Mouse (Mus musculus) lung, postnatal 4 days (tissue): ENCODE results near the gene Hoxb9.
A peak's percentile ranks its signal among the peaks of the same experiment; 100 is the strongest.

Experiments used
- DNase-seq, 2 experiments: peaks; one replicate each; pipeline ENCODE4 v3.0.0; 2021

Gene Hoxb9

GRCm38 (mm10) chr11:96270996-96271540 is at the start of gene Hoxb9:
Hoxb9 (plus strand) TSS chr11:96271457.
- DNase-seq: no peak

DNA sequence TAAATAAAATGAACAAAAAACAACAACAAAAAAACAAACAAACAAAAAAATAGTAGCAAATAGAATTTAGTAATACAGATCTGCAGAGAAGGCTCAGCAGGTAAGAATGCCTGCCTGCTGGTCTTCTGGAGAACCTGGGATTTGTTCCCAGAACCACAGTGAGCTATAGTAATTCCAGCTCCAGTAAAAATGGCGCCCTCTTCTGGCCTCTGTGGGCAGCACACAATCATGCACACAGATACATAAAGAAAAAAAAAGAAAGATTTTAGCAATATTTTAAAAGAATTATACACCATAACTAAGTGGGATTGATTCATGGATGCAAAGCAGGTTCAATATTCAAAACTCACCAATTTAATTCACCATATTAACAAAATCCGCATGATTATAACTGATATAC is 47.4 kb upstream of the Hoxb9 start:
- DNase-seq: no peak

DNA sequence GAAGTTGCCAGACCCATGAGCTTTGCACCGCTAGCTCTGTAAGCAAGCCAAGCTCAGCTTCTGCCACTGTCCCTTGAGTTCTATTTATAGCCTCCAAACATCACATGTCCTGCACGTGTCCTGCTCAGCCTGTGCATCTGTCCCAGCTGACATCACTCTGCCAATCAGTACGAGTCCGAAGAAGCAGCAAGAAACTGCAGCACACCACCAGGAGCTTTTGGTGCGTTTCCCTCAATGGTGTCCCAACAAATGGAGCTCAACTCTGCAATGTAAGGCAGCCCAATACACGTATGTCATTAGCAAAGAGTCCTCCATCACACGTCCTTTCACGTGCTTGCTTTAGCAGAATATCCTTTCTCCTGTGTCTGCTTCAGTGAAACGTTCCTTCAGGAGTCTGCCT is 43.6 kb upstream of the Hoxb9 start:
- DNase-seq: no peak

DNA sequence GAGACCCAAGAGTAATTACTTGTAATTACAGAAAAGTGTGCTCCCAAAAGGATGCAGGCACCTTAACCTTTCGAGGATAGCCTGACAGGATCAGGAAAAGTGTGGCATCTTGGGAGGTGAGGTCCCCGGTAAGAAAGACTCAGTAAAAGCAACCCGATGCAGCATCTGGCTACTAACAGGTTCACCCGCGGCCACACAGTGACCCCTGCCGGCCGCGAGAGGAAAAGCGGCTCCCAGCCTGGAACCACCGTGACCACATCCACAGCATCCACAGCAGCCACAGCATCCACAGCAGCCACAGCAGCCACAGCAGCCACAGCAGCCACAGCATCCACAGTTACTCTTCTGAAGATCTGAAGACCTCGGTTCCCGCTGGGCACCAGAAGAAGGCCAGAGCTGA is 36.4 kb upstream of the Hoxb9 start:
- DNase-seq: peak; percentile 37 to 60

- DNase-seq: peak in 1 of 2 experiments; percentile 60
Measured at GRCm38 (mm10) chr11:96240211-96240610, 31.0 kb upstream of the Hoxb9 start.

- DNase-seq: no peak
Measured at GRCm38 (mm10) chr11:96250901-96251300, 20.4 kb upstream of the Hoxb9 start.

- DNase-seq: no peak
Measured at GRCm38 (mm10) chr11:96251480-96252031, 19.7 kb upstream of the Hoxb9 start.

GRCm38 (mm10) chr11:96252541-96253120 is 18.6 kb upstream of the Hoxb9 start:
- no peak for DNase-seq

GRCm38 (mm10) chr11:96254221-96254620 is 17.0 kb upstream of the Hoxb9 start:
- no peak for DNase-seq

- DNase-seq: no peak
Measured at GRCm38 (mm10) chr11:96255111-96255995, 15.9 kb upstream of the Hoxb9 start.

GRCm38 (mm10) chr11:96255996-96256445 is 15.2 kb upstream of the Hoxb9 start:
- no peak for DNase-seq

DNA sequence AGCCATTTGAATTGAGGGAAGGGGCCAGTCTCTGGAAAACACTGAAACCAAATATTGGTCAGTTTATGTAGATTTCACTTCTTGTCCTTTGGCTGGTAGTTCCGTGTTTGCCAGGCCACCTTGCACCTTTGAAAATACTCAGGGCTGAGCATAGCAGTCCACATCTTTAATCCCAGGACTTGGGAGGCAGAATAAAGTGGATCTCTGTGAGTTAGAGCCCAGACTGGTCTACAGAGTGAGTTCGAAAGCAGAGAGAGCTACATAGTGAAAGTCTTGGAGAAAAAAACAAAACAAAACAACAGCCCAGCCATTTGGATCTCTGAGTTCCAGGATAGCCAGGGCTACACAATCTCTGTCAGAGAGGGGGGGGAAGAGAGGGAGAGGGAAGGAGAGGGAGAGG is 14.1 kb upstream of the Hoxb9 start:
- no peak for DNase-seq

DNA sequence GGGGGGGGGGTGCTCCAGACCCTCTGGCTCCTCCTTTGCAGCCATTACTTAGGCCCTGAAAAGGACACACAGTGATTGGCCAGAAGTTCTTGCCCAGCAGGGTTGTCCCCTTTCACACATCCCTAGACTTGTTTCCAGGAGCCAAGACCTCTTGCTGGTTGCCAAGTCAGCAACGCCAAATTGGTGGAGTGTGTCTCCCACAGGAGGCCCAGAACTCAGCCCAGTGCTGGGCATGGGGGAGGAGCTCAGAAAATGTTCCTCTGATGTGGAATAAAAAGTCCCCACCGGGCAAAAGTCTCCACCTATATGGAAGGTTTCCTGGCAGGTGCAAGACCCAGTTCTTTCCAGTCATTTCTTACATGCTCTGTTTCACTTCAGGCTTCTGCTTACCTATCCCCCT is 12.2 kb upstream of the Hoxb9 start:
- no peak for DNase-seq

DNA sequence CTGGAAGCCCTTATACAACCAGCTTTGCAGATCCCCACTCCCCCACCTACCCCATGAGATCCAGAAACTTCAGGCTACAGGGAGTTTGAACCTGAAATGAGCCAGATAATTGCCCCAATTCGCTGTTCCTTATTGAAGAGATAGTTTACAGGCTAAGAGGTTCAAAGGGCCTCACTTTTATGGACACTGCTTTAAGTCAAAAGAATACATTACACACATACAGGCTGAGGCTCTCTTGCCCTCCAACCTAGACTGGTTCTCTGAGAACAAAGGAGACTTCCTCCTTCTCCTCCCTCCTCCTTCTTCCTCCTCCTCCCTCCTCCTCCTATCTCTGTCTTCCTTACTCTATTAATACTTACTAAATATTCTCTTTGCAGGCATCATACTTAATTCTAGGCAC is 11.7 kb upstream of the Hoxb9 start:
- no peak for DNase-seq

- DNase-seq: peak in 1 of 2 experiments; percentile 71
Measured at GRCm38 (mm10) chr11:96260310-96260970, 10.8 kb upstream of the Hoxb9 start.

GRCm38 (mm10) chr11:96261323-96261890 is 9.8 kb upstream of the Hoxb9 start:
- DNase-seq: peak; percentile 81 to 82

- DNase-seq: peak in 1 of 2 experiments; percentile 19
Measured at GRCm38 (mm10) chr11:96262262-96262830, 8.9 kb upstream of the Hoxb9 start.

GRCm38 (mm10) chr11:96263636-96264389 is 7.4 kb upstream of the Hoxb9 start:
- DNase-seq: peak in 1 of 2 experiments; percentile 10

- DNase-seq: peak in 1 of 2 experiments; percentile 13
Measured at GRCm38 (mm10) chr11:96264390-96265020, 6.8 kb upstream of the Hoxb9 start.

DNA sequence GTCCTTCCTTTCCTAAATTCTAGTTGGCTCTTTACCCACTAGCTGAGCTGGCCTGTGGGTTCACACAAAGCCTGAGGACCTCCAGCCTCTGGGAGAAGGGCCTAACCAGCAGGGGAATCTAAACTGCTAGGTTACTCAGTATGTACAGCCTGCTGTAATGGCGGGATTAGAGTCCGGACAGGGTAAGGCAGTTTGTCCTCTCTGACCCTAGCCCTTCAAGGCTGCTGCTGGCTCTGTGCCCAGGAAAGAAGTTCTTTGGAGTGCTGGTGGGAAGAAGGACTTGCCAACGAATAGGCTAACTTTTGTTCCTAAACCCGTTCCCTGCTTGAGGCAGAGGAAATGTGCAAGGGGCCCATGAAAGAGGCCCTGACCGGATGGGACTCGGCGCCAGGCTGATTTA is 5.3 kb upstream of the Hoxb9 start:
- no peak for DNase-seq
